Mouse (Mus musculus): ENCODE results near the gene Slc12a5.

Gene Slc12a5

DNA sequence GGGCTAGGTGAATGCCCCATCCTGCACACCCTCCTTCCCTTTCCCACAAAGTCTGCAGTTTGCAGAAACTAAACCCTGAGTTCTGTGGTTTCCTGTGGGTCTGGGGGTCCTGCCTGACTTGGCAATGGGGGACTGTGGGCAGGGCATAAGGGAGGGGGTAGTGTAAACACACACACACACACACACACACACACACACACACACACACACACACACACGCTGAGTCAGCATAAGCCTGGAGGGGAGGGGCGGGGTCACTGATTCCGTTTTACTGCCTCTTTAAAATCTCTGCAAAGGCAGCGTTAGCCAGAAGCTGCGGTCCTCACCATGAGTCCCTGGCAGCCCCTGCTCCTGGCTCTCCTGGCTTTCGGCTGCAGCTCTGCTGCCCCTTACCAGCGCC, 12.7 kb upstream of the Slc12a5 start:
- DNase-seq = no peak

DNA sequence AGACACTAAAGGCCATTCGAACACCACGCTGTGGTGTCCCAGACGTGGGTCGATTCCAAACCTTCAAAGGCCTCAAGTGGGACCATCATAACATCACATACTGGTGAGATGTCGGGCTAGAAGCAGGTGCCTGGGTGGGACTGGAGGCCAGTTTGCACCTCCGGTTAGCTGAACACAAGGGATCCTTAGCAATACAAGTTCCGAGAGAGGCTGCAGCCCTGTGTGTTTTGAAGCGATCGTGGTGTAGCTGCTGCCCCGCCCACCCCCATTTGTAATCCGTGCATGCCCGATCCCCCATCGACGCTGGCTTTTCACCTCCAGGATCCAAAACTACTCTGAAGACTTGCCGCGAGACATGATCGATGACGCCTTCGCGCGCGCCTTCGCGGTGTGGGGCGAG, 11.6 kb upstream of the Slc12a5 start:
- DNase-seq = no peak

DNA sequence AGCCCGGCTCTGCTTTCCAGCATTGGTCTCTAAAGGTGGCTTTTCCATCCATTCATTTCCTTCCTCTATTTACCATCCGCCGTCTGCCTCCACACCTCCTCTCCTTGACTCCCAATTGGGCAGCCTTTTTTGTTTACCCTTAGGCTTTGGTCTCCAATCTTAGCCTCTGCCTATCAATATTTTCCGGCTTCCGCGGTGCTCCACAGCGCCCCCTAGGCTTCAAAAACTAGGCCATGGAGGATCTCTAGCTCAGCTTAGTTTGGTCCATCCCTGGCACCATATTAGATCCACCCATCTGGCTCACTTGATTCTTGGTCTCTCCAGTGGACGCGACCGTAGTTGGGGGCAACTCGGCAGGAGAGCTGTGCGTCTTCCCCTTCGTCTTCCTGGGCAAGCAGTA, 10.1 kb upstream of the Slc12a5 start:
- DNase-seq = no peak

DNA sequence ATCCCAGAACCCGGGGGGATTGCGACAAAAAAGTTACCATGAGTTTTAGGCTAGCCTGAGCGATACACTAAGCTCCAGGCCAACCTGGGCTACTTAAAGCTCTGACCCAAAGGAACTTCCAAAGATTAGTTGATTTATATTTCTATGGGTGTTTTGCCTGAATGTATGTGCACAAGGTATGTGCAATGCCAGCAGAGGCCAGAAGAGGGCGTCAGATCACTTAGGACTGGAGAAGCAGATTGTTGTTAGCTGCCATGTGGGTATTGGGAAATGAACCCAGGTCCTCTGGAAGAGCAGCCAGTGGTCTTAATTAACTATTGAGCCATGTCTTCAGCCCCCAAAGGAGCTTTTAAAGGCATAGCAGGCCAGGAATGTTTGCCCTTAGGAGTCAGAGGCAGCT, 8.9 kb upstream of the Slc12a5 start:
- DNase-seq = no peak

DNA sequence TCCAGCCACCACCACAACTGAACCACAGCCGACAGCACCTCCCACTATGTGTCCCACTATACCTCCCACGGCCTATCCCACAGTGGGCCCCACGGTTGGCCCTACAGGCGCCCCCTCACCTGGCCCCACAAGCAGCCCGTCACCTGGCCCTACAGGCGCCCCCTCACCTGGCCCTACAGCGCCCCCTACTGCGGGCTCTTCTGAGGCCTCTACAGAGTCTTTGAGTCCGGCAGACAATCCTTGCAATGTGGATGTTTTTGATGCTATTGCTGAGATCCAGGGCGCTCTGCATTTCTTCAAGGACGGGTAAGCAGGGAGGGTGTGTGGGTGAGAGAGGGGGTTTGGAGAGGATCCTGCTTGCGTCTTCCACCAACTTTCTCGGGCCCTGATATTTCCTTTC, 8.2 kb upstream of the Slc12a5 start:
- DNase-seq = no peak

DNA sequence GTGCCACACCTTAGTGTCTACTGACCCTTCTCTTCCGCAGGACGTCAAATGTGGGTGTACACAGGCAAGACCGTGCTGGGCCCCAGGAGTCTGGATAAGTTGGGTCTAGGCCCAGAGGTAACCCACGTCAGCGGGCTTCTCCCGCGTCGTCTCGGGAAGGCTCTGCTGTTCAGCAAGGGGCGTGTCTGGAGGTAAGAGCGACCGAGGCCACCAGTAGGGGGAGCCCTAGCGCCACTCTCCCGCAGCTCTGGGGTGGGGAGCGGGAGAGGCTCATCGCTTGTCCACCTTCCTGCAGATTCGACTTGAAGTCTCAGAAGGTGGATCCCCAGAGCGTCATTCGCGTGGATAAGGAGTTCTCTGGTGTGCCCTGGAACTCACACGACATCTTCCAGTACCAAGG, 7.4 kb upstream of the Slc12a5 start:
- DNase-seq = peak; percentile 61 to 73

DNA sequence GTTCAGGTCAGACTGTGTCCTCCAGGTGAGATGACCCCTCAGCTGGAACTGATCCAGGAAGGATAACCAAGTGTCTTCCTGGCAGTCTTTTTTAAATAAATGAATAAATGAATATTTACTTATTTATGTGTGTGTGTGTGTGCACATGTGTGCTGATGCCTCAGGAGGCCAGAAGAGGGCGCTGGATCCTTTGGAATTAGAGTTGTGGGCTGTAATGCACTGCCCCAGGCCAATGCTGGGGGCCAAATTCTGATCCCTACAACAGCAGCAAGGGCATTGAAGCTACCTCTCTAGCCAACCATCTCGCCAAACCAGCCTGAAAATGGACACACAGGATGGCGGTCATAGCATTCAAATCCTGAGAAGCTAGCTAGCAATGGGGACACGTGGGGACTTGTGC, 4.9 kb upstream of the Slc12a5 start:
- no peak for DNase-seq

DNA sequence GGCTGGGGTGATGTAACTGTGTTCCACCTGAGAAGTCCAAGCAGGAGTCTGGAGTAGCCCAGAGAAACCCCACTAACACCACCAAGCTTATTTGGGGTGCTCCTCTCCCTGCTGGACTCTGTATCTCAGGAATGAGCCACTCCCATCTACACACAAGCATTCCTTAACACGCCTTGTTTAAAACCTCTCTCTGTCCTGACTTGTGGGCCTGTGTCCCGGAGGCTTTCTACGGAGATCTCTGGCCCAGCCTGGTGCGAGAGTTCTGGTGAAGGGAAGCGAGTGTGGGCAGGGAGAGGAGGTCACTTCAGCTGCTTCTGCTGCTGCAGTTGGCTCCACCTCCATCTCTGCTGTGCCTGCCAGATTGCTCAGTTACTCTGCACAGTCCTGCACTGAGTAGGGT, 4.4 kb upstream of the Slc12a5 start:
- DNase-seq = no peak

DNA sequence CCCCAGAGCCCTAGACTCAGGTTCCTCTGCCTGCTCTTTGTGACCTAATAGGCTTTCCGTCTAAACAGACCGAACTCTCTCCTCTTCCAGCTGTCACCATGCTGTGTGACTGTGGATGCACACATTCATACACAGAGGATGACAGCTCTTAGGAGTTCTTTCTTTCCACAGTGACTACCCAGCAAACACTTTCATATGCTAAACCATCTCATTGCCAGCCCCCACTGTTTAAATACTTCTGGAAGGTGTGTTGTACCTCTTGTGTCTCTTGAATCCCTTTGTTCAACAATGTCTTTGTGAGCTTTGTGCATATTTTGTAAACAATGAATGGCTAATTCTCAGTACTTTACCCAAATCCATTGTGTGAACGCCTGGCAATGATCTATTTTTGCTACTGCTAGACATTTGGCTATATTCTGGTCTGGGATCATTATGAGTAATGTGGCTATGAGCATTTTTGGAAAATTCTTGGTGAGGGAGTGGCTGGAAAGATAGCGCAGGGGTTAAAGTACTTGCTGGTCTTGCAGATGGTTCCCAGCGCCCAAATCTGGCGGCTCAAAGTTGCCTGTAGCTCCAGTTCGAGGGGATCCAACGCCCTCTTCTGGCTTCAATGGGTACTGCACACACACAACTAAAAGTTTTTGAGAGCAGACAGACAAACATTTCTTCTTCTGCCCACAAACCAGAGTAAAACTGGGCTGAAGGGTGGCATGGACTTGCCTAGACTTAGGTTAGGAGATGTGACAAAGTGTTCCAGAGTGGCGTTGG, 2.9 kb upstream of the Slc12a5 start:
- no peak for DNase-seq

DNA sequence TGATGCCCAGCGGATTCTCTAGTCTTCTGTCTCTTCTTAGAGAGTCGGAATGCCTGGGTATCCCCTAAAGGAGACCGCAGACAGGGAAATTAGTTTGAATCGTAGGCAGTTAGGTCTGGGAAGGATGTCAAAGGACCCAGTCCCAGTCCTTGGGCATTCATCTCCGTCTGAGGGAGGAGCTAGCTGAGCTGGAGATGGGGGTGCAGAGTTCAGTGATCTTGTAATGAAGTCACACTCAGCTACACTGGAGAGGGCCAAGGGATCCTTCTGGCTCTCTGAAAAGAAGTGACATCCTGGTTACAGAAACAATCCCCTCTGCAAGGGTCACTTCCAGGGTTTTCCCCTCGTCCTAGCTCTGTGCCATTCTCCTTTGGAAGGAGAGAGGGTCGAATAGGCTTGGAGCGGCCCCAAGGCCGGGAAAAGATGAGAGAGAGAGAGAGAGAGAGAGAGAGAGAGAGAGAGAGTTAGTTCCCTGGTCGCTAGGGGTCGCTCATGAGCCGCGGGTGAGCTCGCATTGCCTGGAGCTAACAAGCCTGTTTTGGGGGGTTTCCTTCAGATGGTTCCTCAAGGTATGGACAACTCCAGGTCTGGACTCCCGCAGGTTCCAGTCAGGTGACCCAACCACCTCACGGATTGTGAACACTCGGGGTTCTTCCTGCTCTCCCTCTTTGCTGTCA, 1.0 kb downstream of the Slc12a5 start:
- peak; percentile 42 to 54 for DNase-seq

DNA sequence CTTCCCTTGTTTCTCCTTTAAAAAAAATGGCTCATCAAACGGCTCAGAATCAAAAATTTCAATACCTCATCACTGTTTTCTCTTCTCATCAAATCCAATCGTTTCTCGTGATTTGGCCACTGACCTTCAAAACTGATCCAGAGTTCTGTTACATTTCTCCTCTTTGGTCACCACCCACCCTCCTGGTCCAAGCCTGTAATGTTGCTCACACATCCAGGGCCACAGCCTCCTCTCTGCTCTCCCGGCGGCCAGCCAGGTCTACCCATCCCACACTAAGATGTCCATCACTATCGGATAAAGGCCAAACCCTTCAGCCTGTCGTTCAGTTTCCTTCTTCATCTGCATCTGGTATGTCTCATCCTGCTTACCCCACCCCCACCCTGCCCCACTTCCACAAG, 1.6 kb downstream of the Slc12a5 start:
- DNase-seq = no peak

DNA sequence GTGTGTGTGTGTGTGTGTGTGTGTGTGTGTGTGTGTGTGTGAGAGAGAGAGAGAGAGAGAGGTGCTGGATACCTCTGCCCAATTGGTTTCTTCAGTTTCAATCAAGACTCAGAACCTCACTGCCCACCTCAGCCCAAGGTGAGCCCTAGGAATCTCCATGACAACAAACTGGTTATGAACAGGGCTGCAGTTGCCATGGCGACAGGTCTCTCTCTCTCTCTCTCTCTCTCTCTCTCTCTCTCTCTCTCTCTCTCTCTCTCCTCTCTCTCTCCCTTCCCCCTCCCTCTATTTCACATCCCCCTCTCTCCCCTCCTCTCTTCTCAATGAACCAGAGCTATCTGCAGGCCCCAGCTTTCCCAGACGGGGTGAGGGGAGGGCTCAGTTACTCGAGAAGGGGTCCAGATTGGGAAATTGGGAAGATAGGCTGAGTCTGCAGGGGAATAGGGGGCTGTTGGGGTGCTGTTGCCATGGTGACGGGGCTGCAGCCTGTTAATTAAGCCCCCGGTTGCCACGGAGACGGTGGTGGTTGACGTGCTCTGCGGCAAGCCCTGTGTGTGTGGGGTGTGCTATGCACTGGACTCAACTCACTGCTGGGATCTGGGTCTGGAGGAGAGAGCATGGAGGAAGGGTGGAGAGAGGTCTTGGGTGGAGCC, 3.8 kb downstream of the Slc12a5 start:
- no peak for DNase-seq

DNA sequence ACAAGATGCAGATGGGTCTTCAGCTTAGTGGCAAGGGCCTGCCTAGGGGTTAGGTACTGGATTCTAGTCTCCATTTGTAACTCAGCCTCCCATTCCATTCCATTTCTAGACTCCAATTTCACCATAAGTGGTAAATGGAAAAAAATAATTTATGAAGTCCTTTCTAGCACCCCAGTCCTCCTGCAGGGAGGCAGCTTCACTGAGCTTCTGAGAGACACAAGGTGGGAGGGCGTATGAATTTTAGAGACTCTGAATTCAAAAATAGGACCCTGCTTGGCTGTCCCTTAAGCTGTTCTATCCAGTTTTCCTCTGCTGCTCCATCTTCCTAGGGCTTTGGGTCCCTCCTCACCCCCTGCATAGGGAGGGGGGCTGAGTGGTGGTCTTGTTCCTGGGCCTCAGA, 4.4 kb downstream of the Slc12a5 start:
- no peak for DNase-seq

DNA sequence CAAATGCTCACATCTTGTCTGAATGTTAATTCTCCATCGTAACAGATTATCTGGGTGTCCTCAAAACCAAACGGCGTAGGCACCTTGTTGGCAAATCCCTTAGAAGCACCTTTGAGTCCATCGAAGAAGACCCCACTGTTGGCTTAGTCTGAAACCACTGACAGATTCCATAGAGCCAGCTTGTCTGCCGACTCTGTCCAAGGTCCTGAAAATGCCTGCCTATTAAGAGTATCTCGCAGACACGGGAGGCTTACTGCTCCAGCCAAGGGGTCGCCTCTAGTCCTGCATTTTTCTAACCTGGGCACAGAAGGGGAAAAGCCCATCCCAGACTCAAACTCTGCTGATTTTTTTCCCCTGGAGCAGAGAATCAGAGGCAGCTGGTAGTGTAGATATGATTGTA, 5.8 kb downstream of the Slc12a5 start:
- DNase-seq = no peak

DNA sequence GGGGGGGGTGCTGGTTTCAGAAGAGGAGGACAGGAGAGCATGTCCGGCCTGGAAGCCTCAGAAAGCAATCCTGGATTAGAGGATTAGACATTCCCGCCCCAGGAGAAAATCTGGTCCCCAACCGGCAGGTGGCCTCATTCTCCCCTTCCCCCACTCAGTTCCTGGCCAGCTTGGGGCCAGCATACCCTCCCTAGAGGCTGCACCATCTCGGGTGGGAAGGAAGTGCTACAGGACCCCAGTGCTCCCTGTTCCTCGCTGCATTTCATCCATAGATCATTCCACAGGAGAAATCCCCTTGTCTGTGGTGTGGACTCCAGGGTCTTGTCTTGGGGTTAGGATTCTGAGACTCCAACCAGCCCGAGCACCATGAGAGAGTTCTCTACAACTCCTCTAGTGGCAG, 6.6 kb downstream of the Slc12a5 start:
- no peak for DNase-seq

DNA sequence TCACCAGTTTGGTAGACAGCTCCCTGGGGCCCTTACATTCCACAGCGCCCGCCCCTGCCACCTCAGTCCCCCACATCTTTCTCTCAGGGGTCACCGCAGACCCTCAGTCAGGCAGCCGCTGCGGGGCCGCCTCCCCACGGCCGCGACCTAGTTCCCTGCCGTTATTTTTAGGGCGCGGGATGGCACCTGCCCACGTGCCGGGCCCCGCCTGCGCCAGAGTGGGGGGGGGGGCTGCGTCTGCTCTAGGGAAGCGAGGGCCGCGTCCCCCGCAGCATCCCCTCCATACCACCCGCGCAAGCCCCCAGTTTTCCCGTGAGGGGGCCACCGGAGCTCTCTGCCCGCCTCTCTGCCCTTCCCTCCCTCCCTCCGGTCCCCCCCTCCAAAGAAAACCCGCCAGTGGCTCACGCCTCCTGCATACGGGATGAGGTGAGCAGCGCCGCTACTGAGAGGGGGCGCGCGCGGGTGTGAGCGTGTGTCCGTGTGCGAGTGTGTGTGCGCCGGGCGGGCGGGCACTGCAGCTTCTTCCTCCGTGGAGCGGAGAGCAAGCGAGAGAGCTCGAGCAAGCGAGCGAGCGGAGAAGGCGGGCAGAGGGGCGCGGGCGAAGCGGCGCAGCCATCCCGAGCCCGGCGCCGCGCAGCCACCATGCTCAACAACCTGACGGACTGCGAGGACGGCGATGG, 7.3 kb downstream of the Slc12a5 start:
- no peak for DNase-seq

DNA sequence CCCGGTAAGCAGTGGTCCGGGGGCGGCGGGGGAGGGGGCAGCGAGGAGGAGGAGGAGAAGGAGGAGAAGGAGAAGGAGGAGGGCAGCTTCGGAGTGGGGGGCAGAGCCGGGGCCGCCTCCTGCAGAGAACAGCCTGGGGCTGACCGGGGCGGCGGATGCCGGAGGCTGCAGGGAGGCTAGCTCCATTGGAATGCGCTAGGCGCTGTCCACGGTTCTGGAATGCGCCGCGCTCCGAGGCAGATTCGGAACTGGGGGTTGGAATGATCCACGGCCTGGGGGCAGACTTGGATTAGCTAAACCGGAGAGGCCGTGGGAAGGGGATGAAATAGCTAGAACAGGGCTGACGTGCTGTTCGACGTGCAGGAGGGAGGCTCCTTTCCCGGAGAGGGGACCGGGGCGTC, 7.8 kb downstream of the Slc12a5 start:
- peak; percentile 34 to 42 for DNase-seq

DNA sequence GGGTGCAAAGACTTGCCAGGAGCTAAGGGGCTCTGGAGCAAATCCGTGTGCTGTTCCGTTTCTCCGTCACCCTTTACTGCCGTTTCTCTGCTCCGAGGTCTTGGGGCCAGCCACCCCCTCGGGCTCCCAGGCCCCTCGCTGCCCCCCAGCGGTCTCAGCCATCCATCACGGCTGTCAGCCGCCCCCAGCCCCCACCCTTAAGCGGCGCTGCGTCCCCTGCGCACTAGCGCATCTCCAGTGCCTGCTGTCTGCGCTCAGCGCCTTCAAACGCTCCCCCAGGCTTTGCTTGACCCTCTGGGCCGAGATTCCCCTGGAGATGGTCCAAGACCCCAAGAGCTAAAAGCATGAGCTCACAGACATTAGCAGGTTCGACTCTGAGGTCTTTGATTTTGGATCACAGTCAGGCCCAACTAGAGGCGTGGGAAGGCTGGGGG, 8.8 kb downstream of the Slc12a5 start:
- DNase-seq = no peak

DNA sequence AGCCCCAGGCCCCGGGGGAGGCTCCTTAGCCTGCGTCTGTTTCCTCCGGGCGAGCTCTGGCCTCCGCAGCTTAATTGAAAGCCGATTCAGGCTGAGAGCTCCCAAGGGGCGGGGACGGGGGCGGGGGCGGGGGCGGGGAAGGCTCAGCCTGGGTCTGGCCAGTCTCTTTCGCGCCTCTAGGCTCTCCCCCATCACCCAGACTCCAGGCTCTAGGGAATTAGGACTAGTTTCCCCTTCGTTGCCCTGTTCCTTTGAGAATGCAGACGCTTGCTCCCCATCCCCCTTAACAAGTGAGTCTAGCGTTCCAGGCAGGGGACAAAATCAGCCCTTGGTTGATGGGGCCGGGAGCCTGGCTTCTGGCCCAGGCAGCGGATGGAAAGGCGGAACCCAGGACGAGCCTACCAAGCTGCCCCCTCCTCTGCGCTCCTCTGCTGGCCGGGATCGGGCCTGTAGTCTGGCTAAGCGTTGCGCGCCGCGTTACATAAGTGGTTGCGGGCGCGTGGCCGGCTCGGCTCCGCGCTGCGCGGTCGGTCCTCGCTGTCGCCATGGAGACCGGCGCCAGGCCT, 10.1 kb downstream of the Slc12a5 start:
- no peak for DNase-seq

DNA sequence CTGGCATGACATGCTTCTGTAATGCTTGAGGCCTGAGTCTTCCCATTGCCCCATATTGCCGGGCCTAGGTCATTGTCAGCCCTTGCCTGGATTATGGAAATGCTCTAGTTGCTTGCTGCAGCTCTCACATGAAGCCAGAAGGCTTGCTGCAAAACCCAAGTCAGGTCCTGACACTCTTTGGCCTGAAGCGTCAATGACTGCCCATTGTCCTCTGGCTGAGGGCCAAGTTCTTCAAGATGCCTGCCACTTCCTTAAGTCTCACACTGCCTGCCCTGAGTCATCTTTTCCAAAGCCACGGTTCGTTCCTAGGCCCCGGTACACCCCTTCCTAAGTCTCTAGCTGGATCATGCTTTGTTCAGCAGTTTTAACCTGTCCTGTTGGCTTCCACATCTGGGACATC, 12.0 kb downstream of the Slc12a5 start:
- DNase-seq = no peak

DNA sequence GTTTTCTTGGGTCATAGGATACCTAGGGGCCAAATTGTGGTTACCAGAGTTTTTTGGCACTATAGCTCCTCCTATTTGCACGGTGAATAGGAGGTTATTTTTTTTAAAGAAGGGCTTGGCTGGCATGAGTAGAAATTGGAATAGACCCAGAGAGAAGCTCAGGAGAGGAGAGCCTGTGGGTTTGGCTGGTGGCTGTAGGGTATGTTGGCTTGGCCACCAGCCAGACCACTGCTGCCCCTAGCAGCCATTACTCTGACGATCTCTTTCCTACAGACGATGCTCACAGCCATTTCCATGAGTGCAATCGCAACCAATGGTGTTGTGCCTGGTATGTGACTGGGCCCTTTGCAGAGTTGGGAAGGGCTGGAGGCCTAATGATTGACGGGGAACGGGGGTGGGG, 15.0 kb downstream of the Slc12a5 start:
- no peak for DNase-seq

DNA sequence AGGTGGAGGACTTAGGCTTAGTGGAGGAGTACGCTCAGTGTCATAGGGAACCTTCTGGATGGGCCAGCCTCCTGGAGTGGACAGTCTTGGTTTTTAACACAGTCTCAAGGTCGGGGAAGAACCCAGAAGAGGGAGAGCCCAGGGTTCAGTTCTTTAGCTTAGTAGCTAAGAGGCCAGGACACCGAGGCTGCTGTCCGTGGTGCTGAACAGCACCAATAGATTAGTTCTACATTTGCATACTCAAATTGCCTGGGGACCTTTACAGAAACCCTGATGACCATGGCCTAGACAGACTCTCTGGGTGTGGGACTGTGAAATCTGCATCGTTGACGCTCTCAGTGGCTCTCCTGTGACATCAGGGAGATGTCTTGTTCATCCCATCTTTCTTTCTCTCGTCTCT, 19.1 kb downstream of the Slc12a5 start:
- DNase-seq = no peak

DNA sequence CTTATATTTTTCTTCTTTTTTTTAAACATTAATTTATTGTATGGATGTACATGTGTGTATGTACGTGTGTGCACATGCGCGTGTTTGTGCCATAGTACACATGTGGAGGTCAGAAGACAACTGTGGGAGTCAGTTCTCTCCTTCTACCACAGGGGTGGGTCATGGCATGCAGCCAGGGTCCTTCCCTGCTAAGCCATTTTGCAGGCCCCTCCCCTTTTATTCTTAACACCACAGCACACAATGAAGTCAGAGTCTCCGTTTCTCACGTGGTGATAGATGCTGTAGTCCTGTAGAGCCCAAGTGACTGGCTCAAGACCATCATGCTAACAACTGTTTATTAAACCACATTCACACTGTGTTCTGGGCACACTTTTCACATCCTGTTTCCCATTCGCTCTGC, 25.4 kb downstream of the Slc12a5 start:
- no peak for DNase-seq
